Mouse (Mus musculus) stomach, postnatal 0 days (tissue): Measurements from ENCODE around the gene Atl3.

Source experiments
- CTCF ChIP-seq: IDR thresholded peaks from 2 replicates; pipeline ENCODE4 v1.5.1; 2016; ENCODE audit warnings: antibody characterized with exemption, low read depth, mild to moderate bottlenecking, moderate library complexity
- EP300 ChIP-seq: optimal IDR thresholded peaks from 2 replicates; pipeline ENCODE3; 2016; ENCODE audit warnings: antibody characterized with exemption

DNA sequence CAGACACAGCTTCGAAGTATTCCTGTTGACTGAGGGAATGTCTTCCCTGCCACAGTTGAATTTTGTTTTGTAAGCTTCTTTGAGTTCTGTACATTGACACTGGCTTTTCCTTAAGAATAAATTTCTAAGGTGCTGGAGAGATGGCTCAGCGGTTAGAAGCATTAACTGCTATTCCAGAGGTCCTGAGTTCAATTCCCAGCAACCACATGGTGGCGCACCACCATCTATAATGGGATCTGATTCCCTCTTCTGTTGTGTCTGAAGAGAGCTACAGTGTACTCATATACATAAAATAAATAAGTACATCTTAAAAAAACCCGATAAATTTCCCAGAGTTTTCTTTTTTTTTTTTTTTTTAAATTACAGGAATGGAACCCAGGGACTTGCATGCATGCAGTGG is 14.2 kb downstream of the Atl3 start:
- TF ChIP-seq CTCF (peak; percentile 47), EP300 (no peak)
